Mouse (Mus musculus): ENCODE measurements around the gene Hapln2.

Gene Hapln2

GRCm38 (mm10) chr3:88027434-88028186 lies at the start of gene Hapln2:
Gene Hapln2, minus strand, starts transcription at chr3:88027583.
- no peak for DNase-seq (ENCODE audit: low read depth, low spot score)

GRCm38 (mm10) chr3:88074766-88075165 lies 47.4 kb upstream of the Hapln2 start:
- no peak for DNase-seq (ENCODE audit: low read depth, low spot score)

GRCm38 (mm10) chr3:88074351-88074750 lies 47.0 kb upstream of the Hapln2 start:
- no peak for DNase-seq (ENCODE audit: low read depth, low spot score)

- DNase-seq (ENCODE audit: low read depth, low spot score) = no peak
Measured at GRCm38 (mm10) chr3:88073631-88074030, 46.2 kb upstream of the Hapln2 start.

- peak; percentile 46 for DNase-seq (ENCODE audit: low read depth, low spot score)
Measured at GRCm38 (mm10) chr3:88071783-88072182, 44.4 kb upstream of the Hapln2 start.

- no peak for DNase-seq (ENCODE audit: low read depth, low spot score)
Measured at GRCm38 (mm10) chr3:88068386-88068785, 41.0 kb upstream of the Hapln2 start.

- peak; percentile 74 for DNase-seq (ENCODE audit: low read depth, low spot score)
Measured at GRCm38 (mm10) chr3:88057902-88058696, 30.7 kb upstream of the Hapln2 start, which contains the start of gene Naxe. Gene Naxe, minus strand, starts transcription at chr3:88058495.

- no peak for DNase-seq (ENCODE audit: low read depth, low spot score)
Measured at GRCm38 (mm10) chr3:88057030-88057429, 29.6 kb upstream of the Hapln2 start.

GRCm38 (mm10) chr3:88049532-88049931 lies 22.1 kb upstream of the Hapln2 start:
- DNase-seq (ENCODE audit: low read depth, low spot score) = no peak

- DNase-seq (ENCODE audit: low read depth, low spot score) = peak; percentile 91
Measured at GRCm38 (mm10) chr3:88042661-88043421, 15.5 kb upstream of the Hapln2 start, which contains the start of gene Gpatch4. Gene Gpatch4, plus strand, starts transcription at chr3:88043108.

- DNase-seq (ENCODE audit: low read depth, low spot score) = no peak
Measured at GRCm38 (mm10) chr3:88035561-88036293, 8.3 kb upstream of the Hapln2 start.

GRCm38 (mm10) chr3:88033506-88033905 lies 6.1 kb upstream of the Hapln2 start:
- no peak for DNase-seq (ENCODE audit: low read depth, low spot score)

GRCm38 (mm10) chr3:88030608-88031395 lies 3.4 kb upstream of the Hapln2 start:
- DNase-seq (ENCODE audit: low read depth, low spot score) = no peak

GRCm38 (mm10) chr3:88026823-88027222 lies 560 bp downstream of the Hapln2 start:
- DNase-seq (ENCODE audit: low read depth, low spot score) = no peak

GRCm38 (mm10) chr3:88023192-88024074 lies 4.0 kb downstream of the Hapln2 start:
- no peak for DNase-seq (ENCODE audit: low read depth, low spot score)

GRCm38 (mm10) chr3:88022322-88023191 lies 4.8 kb downstream of the Hapln2 start:
- DNase-seq (ENCODE audit: low read depth, low spot score) = no peak

GRCm38 (mm10) chr3:88010634-88011265 lies 16.6 kb downstream of the Hapln2 start:
- DNase-seq (ENCODE audit: low read depth, low spot score) = no peak

All from brain, embryonic 18.5 days (tissue).